Mouse (Mus musculus): ENCODE data around the gene Rbm45.

DNA sequence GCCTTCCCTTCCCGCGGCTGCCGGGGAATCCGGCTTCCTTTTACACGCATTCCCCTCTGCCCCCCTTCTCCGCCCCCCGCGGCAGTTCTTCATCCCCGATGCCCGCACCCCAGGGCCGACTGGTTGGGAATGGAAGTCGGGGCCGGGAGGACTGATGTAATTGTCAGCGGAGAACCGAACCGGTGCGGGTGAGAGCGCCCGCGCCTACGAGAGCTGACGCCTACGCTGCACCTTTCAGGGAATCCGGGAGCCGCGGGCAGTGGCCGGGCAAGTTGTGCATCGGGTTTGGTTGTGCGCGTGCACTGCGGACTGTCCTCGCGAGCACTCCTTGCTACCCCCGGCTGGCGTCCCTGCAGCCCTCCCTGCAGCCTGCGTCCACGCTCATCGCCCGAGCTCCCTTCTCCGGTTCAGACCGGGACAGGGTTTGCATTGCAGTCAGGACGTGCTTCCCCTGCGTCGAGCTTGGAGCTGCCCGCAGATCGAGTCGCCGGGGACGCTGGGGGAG, 37.2 kb downstream of the Rbm45 start:
- TF ChIP-seq CTCF (IDR thresholded peaks at IDR 0.05; ENCODE audit: low read depth) (no peak), EP300 (IDR thresholded peaks at IDR 0.05; ENCODE audit: low read depth) (no peak)

Measured in heart, postnatal 0 days (tissue).